Mouse (Mus musculus) G1E (cell line): Measurements from ENCODE around the gene Mgll.

Experiments used
- CTCF ChIP-seq: IDR thresholded peaks from 2 replicates; pipeline ENCODE4 v1.5.1; 2012; ENCODE audit warnings: low read depth, low read length, inconsistent platforms, mixed read lengths
- GATA1 ChIP-seq: IDR thresholded peaks from 2 replicates; pipeline ENCODE4 v1.6.1; 2012; ENCODE audit warnings: borderline replicate concordance, low read length, inconsistent platforms, mixed read lengths
- GATA2 ChIP-seq: IDR thresholded peaks from 2 replicates; pipeline ENCODE4 v1.6.1; 2012; ENCODE audit warnings: low read depth, low read length, inconsistent platforms, borderline replicate concordance

GRCm38 (mm10) chr6:88731211-88731751 lies 7.1 kb downstream of the Mgll start:
- TF ChIP-seq GATA1 (no peak), CTCF (no peak), GATA2 (no peak)
